Comparison of ENCODE assay signal across 8 mouse cellular contexts in genomic region chr13:110643198-110643896, GRCm38 (mm10).
DNase-seq lines count a peak whose midpoint lies in the region; ATAC-seq and TF ChIP-seq lines count a peak whose summit lies in the region.

No protein-coding gene starts in this region.

- H3K27ac ChIP-seq in embryonic facial prominence, embryonic 13.5 days: peak overlapping the region; percentile 12; the same call in 1 of the 2 replicates
- H3K27ac ChIP-seq in lung, embryonic 14.5 days (ENCODE audit: low read depth): peak overlapping the region; percentile 26

- no peaks in the 10 kb centered on the region for H3K36me3 ChIP-seq in embryonic facial prominence, embryonic 13.5 days
- no peaks in the 10 kb centered on the region for H3K36me3 ChIP-seq in lung, embryonic 14.5 days (ENCODE audit: insufficient read depth)

- no peaks in the 10 kb centered on the region for H3K9me3 ChIP-seq in embryonic facial prominence, embryonic 13.5 days
- H3K9me3 ChIP-seq in lung, embryonic 14.5 days (ENCODE audit: low read depth, low read length): no peaks in the 10 kb centered on the region

- WGBS in embryonic facial prominence, embryonic 13.5 days: 50% methylated on average over 11 of the region's 11 CpGs
- WGBS in lung, embryonic 14.5 days: 19% methylated on average over 11 of the region's 11 CpGs

- no peak overlapping the region for H3K4me3 ChIP-seq in embryonic facial prominence, embryonic 13.5 days
- H3K4me3 ChIP-seq in lung, embryonic 14.5 days (ENCODE audit: low read depth, low read length): no peak overlapping the region

- 0 out of 2 replicates have a peak, but pooled peaks cover 5% of the 10 kb centered on the region for H3K4me1 ChIP-seq in embryonic facial prominence, embryonic 13.5 days
- H3K4me1 ChIP-seq in lung, embryonic 14.5 days (ENCODE audit: insufficient read depth): peaks cover 4% of the 10 kb centered on the region; the same call in 1 of the 2 replicates

- no peak overlapping the region for H3K9ac ChIP-seq in embryonic facial prominence, embryonic 13.5 days
- H3K9ac ChIP-seq in lung, embryonic 14.5 days: no peak overlapping the region

- DNase-seq in gastrocnemius, adult 18-20 months (ENCODE audit: low spot score): peak; percentile 42
- no peak for DNase-seq in gastrocnemius, postnatal 25 days
- peak; percentile 16 for DNase-seq in MN1 (ENCODE audit: low spot score)
- DNase-seq in heart, postnatal 25 days (ENCODE audit: low spot score): peak; percentile 6
- DNase-seq in lung, embryonic 14.5 days: peak; percentile 88
- DNase-seq in spleen, postnatal 36 days (ENCODE audit: low spot score in 2 of 2): no peak

- intact Hi-C loops in heart, postnatal 25 days (cut with DNase I): no loop called here

- no peak for TF ChIP-seq CTCF in lung, embryonic 14.5 days (IDR thresholded peaks at IDR 0.05; ENCODE audit: low read depth)

- no peak overlapping the region for H3K4me2 ChIP-seq in embryonic facial prominence, embryonic 13.5 days
- H3K4me2 ChIP-seq in lung, embryonic 14.5 days: peak overlapping the region; percentile 41; the same call in 1 of the 2 replicates

- no peaks in the 10 kb centered on the region for H3K27me3 ChIP-seq in embryonic facial prominence, embryonic 13.5 days
- H3K27me3 ChIP-seq in lung, embryonic 14.5 days (ENCODE audit: insufficient read depth, low read length): no peaks in the 10 kb centered on the region

- no peak for ATAC-seq in embryonic facial prominence, embryonic 13.5 days (ENCODE audit: insufficient number of reproducible peaks, insufficient read depth, low FRiP score, low TSS enrichment, low read depth)
- ATAC-seq in lung, embryonic 14.5 days (ENCODE audit: insufficient read depth): peak; percentile 89
- ATAC-seq in activated CD4-positive, CD25-positive, alpha-beta regulatory T cell, adult 4 months: no peak

Comparison
In these comparisons a context has a peak if more than half of its experiments do, and no peak if none do; other contexts are left out.
1. DNase-seq: peak in gastrocnemius, adult 18-20 months (single experiment), MN1 (single experiment), heart, postnatal 25 days (single experiment) and lung, embryonic 14.5 days (single experiment); none in gastrocnemius, postnatal 25 days (single experiment) and spleen, postnatal 36 days (0 of 2).